Mouse (Mus musculus): ENCODE measurements around the gene Traf3ip1.

Gene Traf3ip1

GRCm38 (mm10) chr1:91494457-91495140 lies at the start of gene Traf3ip1:
TSS of gene Traf3ip1 (plus strand) at chr1:91494647.
- DNase-seq (ENCODE audit: low spot score): peak; percentile 65

- no peak for DNase-seq (ENCODE audit: low spot score)
Measured at GRCm38 (mm10) chr1:91444841-91445830, 49.3 kb upstream of the Traf3ip1 start.

- no peak for DNase-seq (ENCODE audit: low spot score)
Measured at GRCm38 (mm10) chr1:91446060-91446459, 48.4 kb upstream of the Traf3ip1 start.

- DNase-seq (ENCODE audit: low spot score): no peak
Measured at GRCm38 (mm10) chr1:91446511-91446910, 47.9 kb upstream of the Traf3ip1 start.

GRCm38 (mm10) chr1:91448688-91449087 lies 45.8 kb upstream of the Traf3ip1 start:
- DNase-seq (ENCODE audit: low spot score): no peak

GRCm38 (mm10) chr1:91450851-91451250 lies 43.6 kb upstream of the Traf3ip1 start:
- DNase-seq (ENCODE audit: low spot score): no peak

- DNase-seq (ENCODE audit: low spot score): no peak
Measured at GRCm38 (mm10) chr1:91451547-91452084, 42.8 kb upstream of the Traf3ip1 start.

- DNase-seq (ENCODE audit: low spot score): no peak
Measured at GRCm38 (mm10) chr1:91453932-91454331, 40.5 kb upstream of the Traf3ip1 start.

- DNase-seq (ENCODE audit: low spot score): no peak
Measured at GRCm38 (mm10) chr1:91454366-91454765, 40.1 kb upstream of the Traf3ip1 start.

GRCm38 (mm10) chr1:91454927-91455326 lies 39.5 kb upstream of the Traf3ip1 start:
- no peak for DNase-seq (ENCODE audit: low spot score)

- DNase-seq (ENCODE audit: low spot score): no peak
Measured at GRCm38 (mm10) chr1:91455661-91456161, 38.7 kb upstream of the Traf3ip1 start.

GRCm38 (mm10) chr1:91456301-91456801 lies 38.1 kb upstream of the Traf3ip1 start:
- DNase-seq (ENCODE audit: low spot score): no peak

GRCm38 (mm10) chr1:91457116-91457515 lies 37.3 kb upstream of the Traf3ip1 start:
- DNase-seq (ENCODE audit: low spot score): no peak

- no peak for DNase-seq (ENCODE audit: low spot score)
Measured at GRCm38 (mm10) chr1:91457698-91458097, 36.7 kb upstream of the Traf3ip1 start.

- DNase-seq (ENCODE audit: low spot score): no peak
Measured at GRCm38 (mm10) chr1:91458223-91458861, 36.1 kb upstream of the Traf3ip1 start.

- peak; percentile 94 for DNase-seq (ENCODE audit: low spot score)
Measured at GRCm38 (mm10) chr1:91459059-91459809, 35.2 kb upstream of the Traf3ip1 start, which contains the start of gene Per2. TSS of gene Per2 (minus strand) at chr1:91459324.

- DNase-seq (ENCODE audit: low spot score): no peak
Measured at GRCm38 (mm10) chr1:91460069-91460468, 34.4 kb upstream of the Traf3ip1 start.

- no peak for DNase-seq (ENCODE audit: low spot score)
Measured at GRCm38 (mm10) chr1:91460564-91460963, 33.9 kb upstream of the Traf3ip1 start.

GRCm38 (mm10) chr1:91463336-91463995 lies 31.0 kb upstream of the Traf3ip1 start:
- DNase-seq (ENCODE audit: low spot score): no peak

GRCm38 (mm10) chr1:91464436-91464835 lies 30.0 kb upstream of the Traf3ip1 start:
- DNase-seq (ENCODE audit: low spot score): no peak

Measured in urinary bladder, postnatal 10 days (tissue).